Mouse (Mus musculus) intestine, embryonic 16.5 days (tissue): ENCODE results near the gene Parp16. TPM values are rescaled to one million over a fixed set of nuclear protein-coding genes. Genes with fewer than 3 reads are reported as not detected.

Source experiments
- ATAC-seq: fragments of 200-750 bp; cut with Nextera tagmentation; 2 replicates; pipeline ENCODE4 v1.8.0; 2017; ENCODE audit warnings: moderate TSS enrichment, moderate library complexity
- H3K27ac ChIP-seq: fragments of 300-500 bp; sonication (generic); 2 replicates; pipeline ENCODE4 v1.5.1; 2014; ENCODE audit warnings: mild to moderate bottlenecking, low read length
- H3K27me3 ChIP-seq: fragments of 300-500 bp; sonication (generic); replicated peaks from 2 replicates; pipeline ENCODE4 v1.6.1; 2014; ENCODE audit warnings: low read length, control low read depth, mixed read lengths; ENCODE audit not compliant: control insufficient read depth, insufficient read depth
- H3K36me3 ChIP-seq: fragments of 300-500 bp; sonication (generic); 2 replicates; pipeline ENCODE4 v1.6.1; 2014; ENCODE audit warnings: low read length, control low read depth; ENCODE audit not compliant: control insufficient read depth, insufficient read depth
- H3K4me1 ChIP-seq: fragments of 300-500 bp; sonication (generic); 2 replicates; pipeline ENCODE4 v1.6.1; 2014; ENCODE audit warnings: low read length, control low read depth, mixed read lengths; ENCODE audit not compliant: control insufficient read depth, insufficient read depth
- H3K4me2 ChIP-seq: fragments of 300-500 bp; sonication (generic); 2 replicates; pipeline ENCODE4 v1.6.1; 2014; ENCODE audit warnings: low read depth, low read length, control low read depth
- H3K4me3 ChIP-seq: fragments of 300-500 bp; sonication (generic); 2 replicates; pipeline ENCODE4 v1.5.1; 2014; ENCODE audit warnings: mild to moderate bottlenecking, low read length
- H3K9ac ChIP-seq: fragments of 300-500 bp; sonication (generic); 2 replicates; pipeline ENCODE4 v1.6.1; 2014; ENCODE audit warnings: low read depth, low read length
- H3K9me3 ChIP-seq: fragments of 300-500 bp; sonication (generic); 2 replicates; pipeline ENCODE4 v1.6.1; 2016; ENCODE audit warnings: low read length, control low read depth; ENCODE audit not compliant: control insufficient read depth
- WGBS: fragments of 180-500 bp; shearing (Covaris S2); extraction: QIAGEN DNeasy Blood & Tissue Kit; methylation state at CpG from one replicate; pipeline ENCODE4 v1.1.7; 2014; 5-methylcytosine and 5-hydroxymethylcytosine counted together
- polyA plus RNA-seq: library from polyadenylated mRNA; unstranded; fragments of >200 nt; fragmentation: Nextera tagmentation; extraction: Ambion mirVana; gene quantifications from 2 replicates; pipeline ENCODE4 v1.2.1, GENCODE M21; 2015

Gene Parp16
- polyA plus RNA-seq, 1 experiment from 2014 or later, result 10.8 TPM

GRCm38 (mm10) chr9:65243249-65243648, 48.1 kb downstream of the Parp16 start:
- Histone ChIP-seq H3K9ac (no peak overlapping the region), H3K27me3 (no peaks in the 10 kb centered on the region; the same call in 1 of the 2 replicates), H3K9me3 (no peaks in the 10 kb centered on the region), H3K4me3 (no peak overlapping the region), H3K27ac (peak overlapping the region; percentile 69), H3K4me1 (peaks cover 24% of the 10 kb centered on the region), H3K4me2 (no peak overlapping the region), H3K36me3 (no peaks in the 10 kb centered on the region)
- 40% methylated on average over 4 of the region's 4 CpGs for WGBS
- ATAC-seq, result peak; percentile 52; the same call in 1 of the 2 replicates

DNA sequence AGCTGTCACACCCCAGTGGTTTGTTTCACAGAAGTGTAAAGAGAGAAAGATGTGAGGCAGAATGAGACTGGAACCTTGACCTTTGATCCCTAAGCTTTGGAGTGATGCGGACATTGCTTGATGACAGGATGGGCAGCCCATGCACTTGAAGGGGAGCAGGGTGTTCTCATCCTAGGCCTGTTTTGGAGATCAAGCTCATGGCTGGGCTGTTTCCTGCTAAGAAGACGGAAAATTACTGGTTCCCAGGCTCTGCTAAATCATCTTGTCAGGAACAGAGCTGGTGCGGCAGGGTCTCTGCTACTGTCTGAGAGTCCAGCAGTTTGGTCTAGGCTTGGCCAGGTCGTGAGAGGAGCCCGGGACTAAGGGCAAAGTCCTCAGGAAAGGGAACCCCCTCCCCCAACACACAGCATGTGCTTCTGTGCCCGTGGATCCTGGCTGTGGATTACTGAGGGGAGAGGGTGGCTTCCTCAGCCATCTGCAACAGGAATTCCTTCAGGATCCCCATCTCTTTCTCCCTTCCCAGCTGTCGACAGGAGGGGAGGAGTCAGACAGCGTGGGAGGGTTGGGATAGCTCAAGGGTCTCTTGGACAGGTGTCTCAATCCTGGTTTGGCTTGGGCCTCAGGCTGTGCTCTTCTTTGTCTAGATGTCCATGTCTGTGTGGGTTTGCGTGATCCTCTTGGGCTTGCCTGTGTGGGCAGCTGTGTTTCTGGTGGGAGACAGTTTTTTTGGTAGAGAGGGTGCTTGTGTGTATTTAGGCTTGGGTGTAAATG, 49.1 kb downstream of the Parp16 start:
- Histone ChIP-seq H3K27ac (no peak overlapping the region), H3K9ac (no peak overlapping the region), H3K4me1 (peaks cover 19% of the 10 kb centered on the region), H3K36me3 (no peaks in the 10 kb centered on the region), H3K9me3 (no peaks in the 10 kb centered on the region), H3K4me2 (no peak overlapping the region), H3K4me3 (no peak overlapping the region), H3K27me3 (no peaks in the 10 kb centered on the region; the same call in 1 of the 2 replicates)
- WGBS, result 33% methylated on average over 9 of the region's 9 CpGs
- ATAC-seq, result peak; percentile 29; the same call in 1 of the 2 replicates

- no peak overlapping the region for H3K4me2 ChIP-seq
- H3K4me1 ChIP-seq, result peaks cover 16% of the 10 kb centered on the region
- no peaks in the 10 kb centered on the region for H3K9me3 ChIP-seq
- ATAC-seq, result no peak
- WGBS, result 76% methylated on average over 16 of the region's 16 CpGs
- no peak overlapping the region for H3K27ac ChIP-seq
- H3K27me3 ChIP-seq, result no peaks in the 10 kb centered on the region
- no peak overlapping the region for H3K4me3 ChIP-seq
- H3K36me3 ChIP-seq, result no peaks in the 10 kb centered on the region
- H3K9ac ChIP-seq, result no peak overlapping the region
Observed at GRCm38 (mm10) chr9:65247502-65248376, 52.6 kb downstream of the Parp16 start.

DNA sequence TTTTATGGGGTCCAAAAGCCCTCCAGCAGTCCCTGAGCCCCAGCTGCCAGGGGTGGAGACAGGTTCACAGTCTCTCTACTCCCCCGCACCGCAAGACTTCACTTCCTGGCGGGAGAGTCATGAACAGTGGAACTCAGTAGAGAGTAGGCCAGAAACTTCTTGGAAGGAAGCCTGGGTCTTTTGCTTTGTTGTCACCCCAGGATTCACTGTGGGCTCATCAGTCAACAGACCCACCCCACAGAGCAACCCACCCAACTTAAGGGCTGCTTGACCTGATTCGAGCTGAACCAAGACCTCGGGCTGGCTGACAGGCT, 53.2 kb downstream of the Parp16 start:
- Histone ChIP-seq H3K36me3 (no peaks in the 10 kb centered on the region), H3K9ac (no peak overlapping the region), H3K27me3 (no peaks in the 10 kb centered on the region), H3K4me3 (no peak overlapping the region), H3K4me1 (peaks cover 11% of the 10 kb centered on the region), H3K4me2 (no peak overlapping the region), H3K27ac (no peak overlapping the region), H3K9me3 (no peaks in the 10 kb centered on the region)
- 74% methylated on average over 5 of the region's 5 CpGs for WGBS
- no peak for ATAC-seq

DNA sequence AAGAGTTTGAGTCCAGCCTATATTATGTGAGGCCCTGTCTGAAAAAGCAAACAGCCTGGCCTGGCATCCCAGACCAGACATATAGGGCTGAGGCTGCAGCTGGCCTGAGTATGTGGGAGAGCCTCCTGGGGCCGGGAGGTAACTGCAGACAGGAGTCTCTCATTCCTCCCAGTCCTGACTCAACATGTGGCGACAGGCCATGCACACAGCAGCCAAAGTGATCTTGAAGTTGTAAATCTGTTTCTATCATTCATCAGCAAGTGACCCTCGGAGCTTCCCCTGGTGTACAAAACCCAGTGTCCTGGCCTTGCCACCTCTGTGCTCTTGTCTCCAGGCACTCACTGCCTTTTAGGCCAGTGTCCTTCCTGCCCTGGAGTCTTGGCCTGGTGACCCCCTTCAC, 56.9 kb downstream of the Parp16 start:
- Histone ChIP-seq H3K36me3 (no peaks in the 10 kb centered on the region), H3K4me1 (no peaks in the 10 kb centered on the region), H3K4me2 (no peak overlapping the region), H3K27me3 (no peaks in the 10 kb centered on the region), H3K27ac (no peak overlapping the region), H3K9me3 (no peaks in the 10 kb centered on the region), H3K4me3 (no peak overlapping the region), H3K9ac (no peak overlapping the region)
- WGBS, result 68% methylated on average over 3 of the region's 3 CpGs
- ATAC-seq, result no peak

- H3K27me3 ChIP-seq, result no peaks in the 10 kb centered on the region
- ATAC-seq, result no peak
- H3K27ac ChIP-seq, result no peak overlapping the region
- H3K4me2 ChIP-seq, result no peak overlapping the region
- WGBS, result 72% methylated on average over 11 of the region's 11 CpGs
- H3K9me3 ChIP-seq, result no peaks in the 10 kb centered on the region
- no peak overlapping the region for H3K9ac ChIP-seq
- no peak overlapping the region for H3K4me3 ChIP-seq
- H3K4me1 ChIP-seq, result no peaks in the 10 kb centered on the region
- H3K36me3 ChIP-seq, result no peaks in the 10 kb centered on the region
Observed at GRCm38 (mm10) chr9:65255906-65256600, 60.9 kb downstream of the Parp16 start.

GRCm38 (mm10) chr9:65257218-65257910, 62.2 kb downstream of the Parp16 start:
- ATAC-seq, result no peak
- Histone ChIP-seq H3K36me3 (no peaks in the 10 kb centered on the region), H3K9ac (no peak overlapping the region), H3K4me2 (no peak overlapping the region), H3K27ac (no peak overlapping the region), H3K27me3 (no peaks in the 10 kb centered on the region), H3K4me3 (no peak overlapping the region), H3K9me3 (no peaks in the 10 kb centered on the region), H3K4me1 (no peaks in the 10 kb centered on the region)
- WGBS, result 71% methylated on average over 9 of the region's 9 CpGs

- Histone ChIP-seq H3K27ac (no peak overlapping the region), H3K36me3 (no peaks in the 10 kb centered on the region), H3K4me3 (no peak overlapping the region), H3K4me1 (no peaks in the 10 kb centered on the region), H3K9me3 (no peaks in the 10 kb centered on the region), H3K9ac (no peak overlapping the region), H3K4me2 (no peak overlapping the region), H3K27me3 (no peaks in the 10 kb centered on the region)
- WGBS, result 72% methylated on average over 7 of the region's 7 CpGs
- ATAC-seq, result no peak
Observed at GRCm38 (mm10) chr9:65259366-65259765, 64.2 kb downstream of the Parp16 start.
